Mouse (Mus musculus): Measurements from ENCODE around the gene Tpp1.
"Not testable (repeated sequence)": the region's sequence is repeated elsewhere in the genome, so short reads cannot be mapped to it uniquely, and the experiment has no call there.

The Tpp1 gene

GRCm38 (mm10) chr7:105761813-105762484 is 9.9 kb upstream of the Tpp1 start:
- no peak for DNase-seq

- DNase-seq: no peak
These were observed 1.2 kb upstream of the Tpp1 start for GRCm38 (mm10) chr7:105753281-105753680.

- no peak for DNase-seq
These were observed 681 bp upstream of the Tpp1 start for GRCm38 (mm10) chr7:105752716-105753115.

GRCm38 (mm10) chr7:105747776-105748175 is 4.3 kb downstream of the Tpp1 start:
- no peak for DNase-seq

- DNase-seq: peak; percentile 92
These were observed 8.0 kb downstream of the Tpp1 start, which contains the start of gene Taf10 for GRCm38 (mm10) chr7:105743926-105744590. Gene Taf10 (minus strand): TSS chr7:105744361.

GRCm38 (mm10) chr7:105743246-105743925 is 8.6 kb downstream of the Tpp1 start:
- DNase-seq: not testable (repeated sequence)

- not testable (repeated sequence) for DNase-seq
These were observed 9.4 kb downstream of the Tpp1 start for GRCm38 (mm10) chr7:105742539-105743215.

GRCm38 (mm10) chr7:105741978-105742377 is 10.1 kb downstream of the Tpp1 start:
- no peak for DNase-seq

- DNase-seq: no peak
These were observed 11.2 kb downstream of the Tpp1 start for GRCm38 (mm10) chr7:105740851-105741250.

GRCm38 (mm10) chr7:105740089-105740795 is 11.8 kb downstream of the Tpp1 start:
- no peak for DNase-seq

- no peak for DNase-seq
These were observed 13.1 kb downstream of the Tpp1 start for GRCm38 (mm10) chr7:105738948-105739347.

GRCm38 (mm10) chr7:105738286-105738685 is 13.7 kb downstream of the Tpp1 start:
- DNase-seq: no peak

GRCm38 (mm10) chr7:105737648-105738047 is 14.4 kb downstream of the Tpp1 start:
- no peak for DNase-seq

- DNase-seq: peak; percentile 52
These were observed 15.0 kb downstream of the Tpp1 start, which contains the start of gene Rrp8 for GRCm38 (mm10) chr7:105736911-105737521. Gene Rrp8 (minus strand): TSS chr7:105737385.

GRCm38 (mm10) chr7:105736264-105736901 is 15.7 kb downstream of the Tpp1 start, which contains the start of gene Ilk:
Gene Ilk (plus strand): TSS chr7:105736592.
- peak; percentile 94 for DNase-seq

GRCm38 (mm10) chr7:105735464-105735863 is 16.6 kb downstream of the Tpp1 start:
- not testable (repeated sequence) for DNase-seq

GRCm38 (mm10) chr7:105734826-105735225 is 17.2 kb downstream of the Tpp1 start:
- no peak for DNase-seq

GRCm38 (mm10) chr7:105733836-105734235 is 18.2 kb downstream of the Tpp1 start:
- DNase-seq: no peak

- peak; percentile 63 for DNase-seq
These were observed 23.2 kb downstream of the Tpp1 start for GRCm38 (mm10) chr7:105728701-105729428.

GRCm38 (mm10) chr7:105726980-105727325 is 25.1 kb downstream of the Tpp1 start:
- no peak for DNase-seq
